Mouse (Mus musculus) heart, adult 9 months (tissue): ENCODE results near the gene Etv2.

Source experiments
- DNase-seq, 2 experiments: peaks; one replicate each; pipeline ENCODE4 v3.0.0; 2022; ENCODE audit warnings: low spot score in 2 of 2

The Etv2 gene

GRCm38 (mm10) chr7:30588676-30589434 is 46.8 kb downstream of the Etv2 start, which contains the start of gene Kmt2b:
Gene Kmt2b, minus strand, starts transcription at chr7:30588726.
- peak; percentile 98 for DNase-seq

GRCm38 (mm10) chr7:30587842-30588667 is 47.6 kb downstream of the Etv2 start:
- peak in 1 of 2 experiments; percentile 38 for DNase-seq

GRCm38 (mm10) chr7:30586455-30587020 is 49.1 kb downstream of the Etv2 start:
- DNase-seq = no peak

GRCm38 (mm10) chr7:30585170-30585569 is 50.5 kb downstream of the Etv2 start:
- DNase-seq = no peak

- no peak for DNase-seq
Measured at GRCm38 (mm10) chr7:30584339-30584738, 51.3 kb downstream of the Etv2 start.
